Mouse (Mus musculus) forebrain, embryonic 14.5 days (tissue): Measurements from ENCODE around the gene Plin5. TPM values are rescaled to one million over a fixed set of nuclear protein-coding genes. Genes with fewer than 3 reads are reported as not detected.
"Not testable (repeated sequence)": the region's sequence is repeated elsewhere in the genome, so short reads cannot be mapped to it uniquely, and the experiment has no call there.

Experiments used
- ATAC-seq: fragments of 200-750 bp; cut with Nextera tagmentation; 2 replicates; pipeline ENCODE4 v1.8.0; 2017; ENCODE audit warnings: mild to moderate bottlenecking, moderate library complexity
- DNase-seq: peaks from one replicate; pipeline ENCODE4 v3.0.0-alpha.2; 2015; ENCODE audit warnings: low spot score
- H3K27ac ChIP-seq: fragments of 300-500 bp; sonication (generic); 2 replicates; pipeline ENCODE4 v1.5.1; 2014; ENCODE audit warnings: low read depth, mild to moderate bottlenecking, control low read depth, low read length, moderate library complexity
- H3K27me3 ChIP-seq: fragments of 300-500 bp; sonication (generic); replicated peaks from 2 replicates; pipeline ENCODE4 v1.6.1; 2014; ENCODE audit warnings: low read length, control low read depth, mixed read lengths; ENCODE audit not compliant: control insufficient read depth, insufficient read depth
- H3K36me3 ChIP-seq: fragments of 300-500 bp; sonication (generic); 2 replicates; pipeline ENCODE4 v1.6.1; 2014; ENCODE audit warnings: low read length, control low read depth; ENCODE audit not compliant: control insufficient read depth, insufficient read depth
- H3K4me1 ChIP-seq: fragments of 300-500 bp; sonication (generic); 2 replicates; pipeline ENCODE4 v1.6.1; 2014; ENCODE audit warnings: antibody characterized with exemption, low read length, control low read depth; ENCODE audit not compliant: control insufficient read depth, insufficient read depth
- H3K4me2 ChIP-seq: fragments of 300-500 bp; sonication (generic); 2 replicates; pipeline ENCODE4 v1.6.1; 2014; ENCODE audit warnings: mild to moderate bottlenecking, control low read depth, low read length
- H3K4me3 ChIP-seq: fragments of 300-500 bp; sonication (generic); 2 replicates; pipeline ENCODE4 v1.5.1; 2014; ENCODE audit warnings: low read depth, low read length, control low read depth
- H3K9ac ChIP-seq: fragments of 300-500 bp; sonication (generic); 2 replicates; pipeline ENCODE4 v1.6.1; 2014; ENCODE audit warnings: mild to moderate bottlenecking, low read length, control low read depth, moderate library complexity
- H3K9me3 ChIP-seq: fragments of 300-500 bp; sonication (generic); replicated peaks from 2 replicates; pipeline ENCODE4 v1.6.1; 2016; ENCODE audit warnings: low read length, control low read depth, mixed read lengths; ENCODE audit not compliant: control insufficient read depth
- WGBS: fragments of 180-500 bp; shearing (Covaris S2); extraction: QIAGEN DNeasy Blood & Tissue Kit; methylation state at CpG from one replicate; pipeline ENCODE4 v1.1.7; 2014; 5-methylcytosine and 5-hydroxymethylcytosine counted together
- polyA plus RNA-seq: library from polyadenylated mRNA; unstranded; fragments of >200 nt; fragmentation: Nextera tagmentation; extraction: Ambion mirVana; gene quantifications from 2 replicates; pipeline ENCODE4 v1.2.1, GENCODE M21; 2014

Gene Plin5
- polyA plus RNA-seq, 1 experiment from 2014 or later, result 0.42 TPM

DNA sequence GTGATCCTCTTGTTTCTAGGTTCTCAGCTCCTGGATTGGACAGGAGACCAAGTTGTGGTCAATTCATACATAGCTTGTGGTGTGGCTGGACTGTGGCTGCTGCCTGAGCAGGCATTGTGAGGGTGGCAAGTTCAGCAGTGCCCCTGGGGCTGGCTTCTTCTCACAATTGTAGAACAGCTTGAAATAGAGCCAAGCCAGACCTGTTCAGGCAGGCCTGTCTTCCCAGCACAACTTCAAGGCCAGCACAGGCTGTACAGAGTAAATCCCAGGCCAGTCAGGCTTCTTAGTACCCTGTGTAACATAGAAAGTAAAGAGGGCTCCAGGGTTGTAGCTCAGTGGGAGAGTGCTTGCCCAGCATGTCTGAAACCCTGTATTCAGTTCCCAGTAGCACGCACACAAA is 24.6 kb downstream of the Plin5 start:
- Histone ChIP-seq H3K36me3 (peaks cover 65% of the 10 kb centered on the region), H3K9me3 (no peaks in the 10 kb centered on the region), H3K4me3 (no peak overlapping the region), H3K27ac (no peak overlapping the region), H3K4me1 (no peaks in the 10 kb centered on the region), H3K9ac (no peak overlapping the region), H3K4me2 (no peak overlapping the region), H3K27me3 (no peaks in the 10 kb centered on the region)
- ATAC-seq, result no peak
- DNase-seq, result no peak
- WGBS, result 93% methylated on average over 1 of the region's 1 CpGs

DNA sequence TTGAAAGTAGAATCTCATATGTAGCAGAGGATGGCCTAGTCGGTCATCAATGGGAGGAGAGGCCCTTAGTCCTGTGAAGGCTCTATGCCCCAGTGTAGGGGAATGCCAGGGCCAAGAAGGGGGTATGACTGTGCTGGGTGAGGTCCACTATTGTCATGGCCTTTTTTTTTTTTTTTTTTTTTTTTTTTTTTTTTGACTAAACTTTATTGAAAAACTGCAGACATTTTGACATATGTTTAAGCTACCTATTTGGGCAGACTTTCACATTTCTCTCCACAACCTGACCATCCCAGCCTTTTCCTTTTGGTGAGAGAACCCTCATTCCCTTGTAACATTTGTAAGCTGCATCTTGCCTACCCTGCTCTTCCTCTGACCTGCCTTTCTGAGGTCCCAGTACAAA is 25.1 kb downstream of the Plin5 start:
- no peak for ATAC-seq
- peaks cover 61% of the 10 kb centered on the region for H3K36me3 ChIP-seq
- no peak for DNase-seq
- H3K4me1 ChIP-seq, result no peaks in the 10 kb centered on the region
- H3K4me3 ChIP-seq, result no peak overlapping the region
- WGBS, result 88% methylated on average over 1 of the region's 1 CpGs
- no peak overlapping the region for H3K4me2 ChIP-seq
- H3K27me3 ChIP-seq, result no peaks in the 10 kb centered on the region
- no peak overlapping the region for H3K9ac ChIP-seq
- H3K27ac ChIP-seq, result no peak overlapping the region
- H3K9me3 ChIP-seq, result no peaks in the 10 kb centered on the region

DNA sequence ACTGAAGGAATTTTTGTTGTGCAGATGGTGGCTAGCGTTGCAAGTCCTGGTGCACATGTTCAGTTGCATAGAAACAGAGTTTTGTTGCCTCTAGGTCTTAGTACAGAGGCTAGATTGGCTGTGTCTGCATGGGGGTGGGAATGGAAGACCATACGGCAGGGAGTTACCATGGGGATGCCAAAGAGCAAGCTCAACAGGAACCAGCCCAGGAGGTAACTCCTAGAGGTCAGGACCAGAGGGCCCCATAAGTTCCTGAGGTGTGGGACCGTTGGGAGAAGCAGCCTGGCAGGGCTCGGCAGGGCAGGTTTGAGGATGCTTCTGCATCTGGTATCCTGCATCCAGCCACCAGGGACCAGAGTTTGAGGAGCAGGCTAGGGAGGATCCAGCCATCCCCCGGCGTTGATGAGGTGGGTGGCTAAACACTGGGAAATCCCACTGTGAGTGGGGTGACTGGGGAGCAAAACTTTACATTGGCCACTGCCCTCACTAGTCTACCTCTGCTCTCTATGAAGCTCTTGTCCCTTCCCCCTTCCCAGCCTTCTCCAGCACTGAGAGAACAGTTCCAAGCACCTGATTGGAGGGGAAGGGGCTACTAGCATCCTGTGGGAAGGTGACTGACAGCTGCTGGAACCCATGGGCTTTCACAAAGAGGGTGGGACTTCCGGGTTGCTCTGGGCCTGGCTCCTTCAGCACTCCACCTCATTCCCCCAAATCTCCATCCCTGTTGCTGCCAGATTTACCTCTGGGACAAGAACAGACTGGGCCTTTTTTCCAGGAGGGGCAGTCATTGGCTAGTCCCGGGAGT is 36.4 kb downstream of the Plin5 start:
- Histone ChIP-seq H3K4me3 (peak overlapping the region; percentile 89), H3K9me3 (no peaks in the 10 kb centered on the region), H3K27me3 (no peaks in the 10 kb centered on the region), H3K27ac (peak overlapping the region; percentile 39; the same call in 1 of the 2 replicates), H3K4me1 (peaks cover 16% of the 10 kb centered on the region), H3K36me3 (peaks cover 28% of the 10 kb centered on the region), H3K9ac (peak overlapping the region; percentile 89), H3K4me2 (peak overlapping the region; percentile 99)
- ATAC-seq, result peak; percentile 56
- DNase-seq, result peak; percentile 93
- 4% methylated on average over 8 of the region's 8 CpGs for WGBS

DNA sequence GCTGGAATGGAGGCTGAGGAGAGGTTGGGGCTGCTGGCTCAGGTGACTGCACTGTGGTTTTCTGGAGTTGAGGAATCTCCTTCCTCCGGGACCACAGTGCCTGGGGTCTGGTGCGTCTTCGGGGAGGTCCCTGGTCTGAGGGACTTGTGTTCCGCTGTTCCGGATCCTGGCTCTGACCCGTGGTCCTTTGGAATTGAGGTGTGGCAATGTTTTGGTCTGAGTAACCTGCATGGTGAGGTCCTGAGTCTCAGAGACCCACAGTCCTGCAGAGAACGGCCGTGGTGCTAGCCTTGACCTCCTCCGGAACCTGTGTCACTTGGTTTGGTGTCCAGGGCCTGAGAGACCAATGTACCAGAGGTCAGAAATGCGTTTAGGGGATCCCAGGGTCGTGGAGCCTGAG is 37.5 kb downstream of the Plin5 start:
- DNase-seq, result peak; percentile 8

DNA sequence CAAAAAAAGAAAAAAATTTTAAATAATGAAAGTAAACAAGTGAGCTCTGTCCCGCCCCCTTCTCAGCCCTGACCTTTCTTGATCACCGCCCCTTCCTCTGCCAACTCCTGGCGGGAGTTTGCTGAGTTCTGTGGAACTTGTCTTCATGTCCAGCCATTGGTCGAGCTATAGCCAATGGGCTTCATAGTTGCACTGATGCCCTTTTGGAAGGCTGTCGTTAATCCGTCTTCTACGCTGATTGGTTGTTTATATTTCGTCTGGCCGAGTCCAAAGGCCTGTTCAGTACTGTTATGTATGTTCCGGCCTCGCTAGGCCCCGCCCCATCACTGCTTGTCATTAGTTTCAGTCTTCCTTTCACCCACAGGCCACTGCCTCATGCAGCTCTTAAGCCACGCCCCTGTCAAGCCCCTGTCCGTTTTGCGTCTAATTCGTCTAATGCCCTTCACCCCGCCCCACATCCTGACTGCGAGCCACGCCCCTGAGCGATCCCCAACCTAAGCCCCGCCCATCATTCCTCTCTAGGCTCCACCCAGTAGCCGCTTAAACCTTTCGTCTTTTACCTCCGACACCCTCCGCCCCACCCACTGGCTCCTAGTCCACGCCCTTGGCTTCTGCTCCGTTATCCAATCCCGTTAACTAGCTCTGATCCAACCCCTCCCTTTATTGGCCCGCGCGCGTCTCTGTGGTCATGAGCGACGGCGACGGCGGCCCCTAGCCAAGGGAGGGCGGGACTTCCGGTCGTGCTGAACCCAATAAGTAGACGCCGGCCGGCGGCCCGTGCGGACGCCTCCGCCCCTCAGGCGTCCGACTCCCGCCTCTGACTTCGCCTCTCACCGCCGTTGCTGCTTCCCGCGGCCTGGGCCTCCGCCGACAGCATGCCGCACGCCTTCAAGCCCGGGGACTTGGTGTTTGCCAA is 38.3 kb downstream of the Plin5 start, which contains the start of gene Hdgfl2:
Hdgfl2 (plus strand) TSS at position 755 of the 916 bp plus-strand sequence.
- H3K9ac ChIP-seq, result peak within 1 kb of the TSS; percentile 89
- no peaks in the 10 kb centered on the region for H3K27me3 ChIP-seq
- ATAC-seq (peak; percentile 91), DNase-seq (peak; percentile 100)
- peaks cover 18% of the 10 kb centered on the region for H3K36me3 ChIP-seq
- WGBS, result under 1% methylated on average over 61 of the region's 61 CpGs
- H3K9me3 ChIP-seq, result no peaks in the 10 kb centered on the region
- H3K27ac ChIP-seq, result 0 out of 2 replicates have a peak within 1 kb of the TSS, but pooled peaks have one; percentile 21
- peak within 1 kb of the TSS; percentile 89 for H3K4me3 ChIP-seq
- peaks cover 22% of the 10 kb centered on the region for H3K4me1 ChIP-seq
- H3K4me2 ChIP-seq, result peak within 1 kb of the TSS; percentile 99

More for the DNA sequence above, 37.5 kb downstream of the Plin5 start:
- ATAC-seq, result no peak
- no peaks in the 10 kb centered on the region for H3K27me3 ChIP-seq
- H3K9ac ChIP-seq, result peak overlapping the region; percentile 89
- peak overlapping the region; percentile 99 for H3K4me2 ChIP-seq
- H3K36me3 ChIP-seq, result peaks cover 23% of the 10 kb centered on the region
- peak overlapping the region; percentile 89 for H3K4me3 ChIP-seq
- 2% methylated on average over 11 of the region's 11 CpGs for WGBS
- H3K27ac ChIP-seq, result 0 out of 2 replicates have a peak overlapping the region, but pooled peaks have one; percentile 21
- H3K4me1 ChIP-seq, result peaks cover 19% of the 10 kb centered on the region
- no peaks in the 10 kb centered on the region for H3K9me3 ChIP-seq

DNA sequence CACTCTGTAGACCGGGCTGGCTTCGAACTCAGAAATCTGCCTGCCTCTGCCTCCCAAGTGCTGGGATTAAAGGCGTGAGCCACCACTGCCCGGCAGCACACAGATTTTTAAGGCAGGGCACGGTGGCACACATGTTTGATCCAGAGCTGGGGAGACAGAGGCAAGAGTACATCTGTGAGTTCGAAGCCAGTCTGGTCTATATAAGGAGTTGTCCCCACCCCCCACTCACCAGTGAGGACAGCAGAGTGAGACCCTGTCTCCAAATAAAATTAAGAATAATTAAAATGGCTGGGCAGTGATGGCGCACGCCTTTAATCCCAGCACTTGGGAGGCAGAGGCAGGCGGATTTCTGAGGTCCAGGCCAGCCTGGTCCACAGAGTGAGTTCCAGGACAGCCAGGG is 39.0 kb downstream of the Plin5 start:
- peaks cover 27% of the 10 kb centered on the region for H3K4me1 ChIP-seq
- not testable (repeated sequence) for H3K27ac ChIP-seq, ATAC-seq, H3K9ac ChIP-seq, H3K9me3 ChIP-seq, H3K27me3 ChIP-seq, DNase-seq
- peaks cover 13% of the 10 kb centered on the region for H3K36me3 ChIP-seq
- peak overlapping the region; percentile 37 for H3K4me2 ChIP-seq
- H3K4me3 ChIP-seq, result peak overlapping the region; percentile 89; the same call in 1 of the 2 replicates
- WGBS, result 67% methylated on average over 9 of the region's 9 CpGs

DNA sequence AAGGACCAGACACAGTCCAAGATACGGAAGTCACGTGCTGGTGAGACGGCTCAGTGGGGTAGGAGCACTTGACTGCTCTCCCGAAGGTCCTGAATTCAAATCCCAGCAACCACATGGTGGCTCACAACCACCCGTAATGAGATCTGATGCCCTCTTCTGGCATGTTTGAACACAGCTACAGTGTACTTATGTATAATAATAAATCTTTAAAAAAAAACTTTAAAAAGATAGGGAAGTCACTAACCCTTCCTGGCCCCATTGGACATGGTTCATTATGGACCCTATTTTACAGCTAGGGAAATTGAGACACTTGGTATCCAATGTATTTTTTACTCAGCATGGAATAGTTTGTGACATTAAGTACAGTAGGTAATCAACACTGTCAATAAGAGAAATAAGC is 39.9 kb downstream of the Plin5 start:
- no peak overlapping the region for H3K27ac ChIP-seq
- peaks cover 13% of the 10 kb centered on the region for H3K36me3 ChIP-seq
- peaks cover 27% of the 10 kb centered on the region for H3K4me1 ChIP-seq
- no peaks in the 10 kb centered on the region for H3K27me3 ChIP-seq
- 94% methylated on average over 5 of the region's 5 CpGs for WGBS
- no peak for ATAC-seq
- no peak overlapping the region for H3K4me3 ChIP-seq
- no peaks in the 10 kb centered on the region for H3K9me3 ChIP-seq
- DNase-seq, result no peak
- no peak overlapping the region for H3K4me2 ChIP-seq
- no peak overlapping the region for H3K9ac ChIP-seq

DNA sequence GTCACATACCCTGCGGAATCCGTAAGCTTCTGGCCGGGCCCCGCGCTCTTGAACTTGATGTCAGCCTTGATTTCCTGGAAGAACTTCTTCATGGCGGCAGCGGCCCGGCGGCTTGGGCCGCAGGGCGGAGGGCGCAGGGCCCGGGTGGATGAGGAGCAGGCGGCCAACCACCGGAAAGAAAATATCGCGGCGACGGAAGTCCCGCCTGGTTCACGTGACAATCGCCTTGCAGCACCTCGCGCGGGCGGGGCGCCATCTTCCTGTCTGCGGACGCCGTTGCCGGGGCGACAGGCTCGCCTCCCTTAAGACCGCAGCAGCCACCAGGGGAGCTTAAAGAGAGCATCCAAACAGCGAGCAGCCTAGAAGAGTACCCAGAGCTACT is 42.6 kb downstream of the Plin5 start, which contains the start of gene Ubxn6:
Ubxn6 (minus strand) TSS at position 202 of the 382 bp plus-strand sequence.
- H3K4me3 ChIP-seq, result peak within 1 kb of the TSS; percentile 47
- peak within 1 kb of the TSS; percentile 72 for H3K9ac ChIP-seq
- H3K27me3 ChIP-seq, result no peaks in the 10 kb centered on the region
- peak within 1 kb of the TSS; percentile 76 for H3K27ac ChIP-seq
- ATAC-seq (peak; percentile 63), DNase-seq (peak; percentile 98)
- peaks cover 11% of the 10 kb centered on the region for H3K4me1 ChIP-seq
- peak within 1 kb of the TSS; percentile 70 for H3K4me2 ChIP-seq
- WGBS, result under 1% methylated on average over 35 of the region's 35 CpGs
- H3K36me3 ChIP-seq, result peaks cover 36% of the 10 kb centered on the region
- H3K9me3 ChIP-seq, result no peaks in the 10 kb centered on the region
